Mouse (Mus musculus): ENCODE measurements around the gene Flt3. TPM values are rescaled to one million over a fixed set of nuclear protein-coding genes. Genes with fewer than 3 reads are reported as not detected.

Flt3 gene
- polyA plus RNA-seq (2014; fragmentation: Illumina TruSeq; extraction: RNeasy Lipid Tissue Mini Kit (QIAGEN cat#74804); ENCODE audit: insufficient read depth, low read depth, low replicate concordance): 1.6 TPM

DNA sequence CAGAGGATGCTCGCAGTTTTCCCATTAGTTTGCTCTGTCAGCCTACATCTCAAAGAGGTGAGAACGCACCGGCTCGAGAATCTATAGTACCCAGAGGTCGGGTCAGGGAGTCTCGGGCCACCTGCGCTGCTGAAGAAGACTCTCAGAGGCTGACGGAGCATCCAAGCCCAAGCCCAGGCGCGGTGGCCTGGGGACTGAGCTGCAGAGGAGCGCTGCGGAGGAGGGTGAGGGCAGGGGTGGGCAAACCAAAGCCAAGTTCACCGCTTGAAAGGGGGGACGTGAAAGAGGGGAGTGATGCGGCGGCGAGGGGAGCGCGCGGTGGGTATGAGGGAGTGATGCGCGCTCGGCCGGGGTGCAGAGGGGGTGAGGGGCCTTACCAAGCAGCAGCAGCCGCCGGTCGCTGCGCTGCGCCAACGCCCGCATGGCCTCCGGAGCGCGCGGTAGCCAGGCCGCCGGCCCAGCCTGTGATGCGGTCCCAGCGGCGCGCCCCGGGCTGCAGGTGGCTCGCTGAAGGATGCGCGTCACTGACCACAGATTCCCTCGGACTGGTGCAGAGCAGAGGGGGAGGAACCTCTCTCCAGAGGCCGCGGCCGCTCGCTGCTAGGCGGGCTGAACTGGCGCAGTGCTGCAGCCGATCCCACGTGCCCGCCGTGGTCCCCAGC, at the start of gene Flt3:
TSS of gene Flt3 (minus strand) at position 647 of the 662 bp plus-strand sequence.

DNA sequence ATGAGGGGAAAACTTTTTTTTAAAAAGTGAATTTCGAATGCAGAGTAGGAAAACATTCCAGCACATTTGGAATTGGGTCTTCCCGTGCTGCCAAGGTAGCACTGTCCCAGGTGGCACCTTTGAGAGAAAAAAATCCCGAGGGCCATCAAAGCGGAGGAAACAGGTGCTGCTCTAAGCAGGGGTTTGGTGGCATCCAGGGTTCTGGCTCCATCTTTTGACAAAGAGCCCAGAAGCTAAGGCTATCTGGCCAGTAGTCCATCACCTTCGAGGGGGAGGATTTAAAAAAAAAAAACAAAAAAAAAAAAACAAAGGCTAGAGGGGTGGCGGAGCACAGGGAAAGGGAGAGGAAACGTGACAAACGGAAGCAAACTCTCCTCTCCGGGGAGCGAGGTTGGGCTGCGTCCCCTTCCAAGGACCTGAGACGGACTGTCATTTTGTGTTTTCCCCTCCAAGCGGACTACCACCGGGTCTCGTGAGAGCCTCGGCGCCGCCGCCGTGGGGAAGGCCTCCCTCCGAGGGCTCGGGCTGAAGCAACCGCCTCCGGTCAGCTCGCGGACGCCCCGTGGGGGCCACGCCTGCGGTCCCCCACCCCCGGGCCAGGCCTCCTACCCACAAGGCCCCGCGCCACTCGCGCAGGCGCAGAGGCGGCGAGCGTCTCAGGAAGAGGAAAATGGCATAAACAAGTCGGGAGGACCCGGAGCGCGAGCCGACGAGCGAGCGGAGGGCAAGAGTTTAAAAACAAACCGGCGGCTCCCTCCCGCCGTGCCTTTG, 29.4 kb upstream of the Flt3 start, which contains the start of gene Pan3:
TSS of gene Pan3 (plus strand) at position 627 of the 771 bp plus-strand sequence.

DNA sequence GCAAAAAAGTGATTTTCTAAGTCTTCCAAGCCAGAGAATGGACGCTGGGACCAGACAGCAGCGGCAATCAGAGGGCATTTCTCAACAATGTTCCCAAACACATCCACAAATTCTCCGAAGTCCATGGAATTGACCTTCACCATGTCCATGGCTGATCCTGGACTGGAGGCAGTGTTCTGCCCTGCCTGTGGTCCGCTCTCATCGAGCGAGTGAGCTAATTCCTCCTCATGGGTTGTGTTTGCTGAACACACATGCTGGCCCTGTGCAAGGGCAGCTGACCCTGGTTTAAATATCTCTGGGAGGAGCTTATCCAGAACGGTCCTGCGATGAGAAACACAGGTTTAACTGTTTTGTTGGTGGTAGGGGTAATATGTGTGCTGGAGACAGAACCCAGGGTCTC, 78.1 kb downstream of the Flt3 start, which contains the start of gene Urad:
TSS of gene Urad (minus strand) at position 258 of the 400 bp plus-strand sequence.

DNA sequence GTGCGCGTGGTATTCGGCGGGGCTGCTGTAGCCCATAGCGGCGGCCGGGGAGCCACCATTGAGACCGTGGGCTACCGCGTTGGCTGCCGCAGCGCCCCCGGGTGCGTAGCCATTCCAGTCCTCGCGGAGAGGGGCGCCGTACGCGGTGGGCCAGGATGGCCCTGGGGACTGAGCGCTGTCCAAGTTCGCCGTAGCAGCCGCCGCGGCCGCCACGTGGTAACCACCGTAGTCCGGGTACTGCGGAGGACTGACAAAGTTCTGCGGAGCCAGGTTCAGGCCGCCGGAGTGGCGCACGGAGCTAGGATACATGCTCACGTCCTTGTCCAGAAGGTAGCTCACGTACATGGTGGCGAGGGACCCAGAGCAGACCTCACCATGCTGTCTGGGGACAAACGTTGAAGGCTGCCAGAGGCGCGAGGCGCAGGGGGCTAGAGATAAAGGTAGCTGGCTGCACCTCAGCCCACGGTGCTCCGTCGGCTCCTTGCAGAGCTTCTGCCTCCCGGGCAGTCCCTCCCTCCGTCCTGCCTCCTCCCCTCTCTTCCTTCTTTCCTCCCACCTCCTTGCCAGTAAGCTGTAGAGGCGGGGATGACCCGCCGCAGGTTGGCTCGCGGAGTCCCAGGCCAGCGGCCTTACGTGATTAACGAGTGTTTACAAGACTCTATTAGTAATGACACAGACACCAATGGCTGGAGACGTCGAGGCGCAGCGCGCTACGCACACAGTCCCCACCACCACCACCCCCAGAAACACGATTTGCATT, 93.5 kb downstream of the Flt3 start, which contains the start of gene Cdx2:
TSS of gene Cdx2 (minus strand) at position 633 of the 760 bp plus-strand sequence.

Other genes with a start within 250 kb of the Flt3 start
- gene Gsx1, start 211.8 kb downstream of the Flt3 start, polyA plus RNA-seq (2014; fragmentation: Illumina TruSeq; extraction: RNeasy Lipid Tissue Mini Kit (QIAGEN cat#74804); ENCODE audit: insufficient read depth, low read depth, low replicate concordance): not detected
- not detected for gene Pdx1, start 130.5 kb downstream of the Flt3 start, polyA plus RNA-seq (2014; fragmentation: Illumina TruSeq; extraction: RNeasy Lipid Tissue Mini Kit (QIAGEN cat#74804); ENCODE audit: insufficient read depth, low read depth, low replicate concordance)
- gene Cdx2, start 93.2 kb downstream of the Flt3 start, polyA plus RNA-seq (2014; fragmentation: Illumina TruSeq; extraction: RNeasy Lipid Tissue Mini Kit (QIAGEN cat#74804); ENCODE audit: insufficient read depth, low read depth, low replicate concordance): not detected
- gene Urad, start 78.0 kb downstream of the Flt3 start, polyA plus RNA-seq (2014; fragmentation: Illumina TruSeq; extraction: RNeasy Lipid Tissue Mini Kit (QIAGEN cat#74804); ENCODE audit: insufficient read depth, low read depth, low replicate concordance): not detected
- 24.6 TPM for gene Pan3, start 29.7 kb upstream of the Flt3 start, polyA plus RNA-seq (2014; fragmentation: Illumina TruSeq; extraction: RNeasy Lipid Tissue Mini Kit (QIAGEN cat#74804); ENCODE audit: insufficient read depth, low read depth, low replicate concordance)

Data from lung, adult 10 weeks (tissue).